Mouse (Mus musculus): Measurements from ENCODE around the gene Fxyd1.

- TF ChIP-seq CTCF (IDR thresholded peaks at IDR 0.05; ENCODE audit: extremely low read depth, insufficient read depth, low read length) (no peak), POLR2A (IDR thresholded peaks at IDR 0.05; ENCODE audit: extremely low read depth, insufficient read depth, low read length) (no peak)
Observed at GRCm38 (mm10) chr7:31098697-31099611, 42.0 kb upstream of the Fxyd1 start.
